Mouse (Mus musculus): ENCODE data around the gene St7. TPM values are rescaled to one million over a fixed set of nuclear protein-coding genes. Genes with fewer than 3 reads are reported as not detected.

The St7 gene
- polyA plus RNA-seq, 1 experiment from 2014 or later: 22.4 TPM

DNA sequence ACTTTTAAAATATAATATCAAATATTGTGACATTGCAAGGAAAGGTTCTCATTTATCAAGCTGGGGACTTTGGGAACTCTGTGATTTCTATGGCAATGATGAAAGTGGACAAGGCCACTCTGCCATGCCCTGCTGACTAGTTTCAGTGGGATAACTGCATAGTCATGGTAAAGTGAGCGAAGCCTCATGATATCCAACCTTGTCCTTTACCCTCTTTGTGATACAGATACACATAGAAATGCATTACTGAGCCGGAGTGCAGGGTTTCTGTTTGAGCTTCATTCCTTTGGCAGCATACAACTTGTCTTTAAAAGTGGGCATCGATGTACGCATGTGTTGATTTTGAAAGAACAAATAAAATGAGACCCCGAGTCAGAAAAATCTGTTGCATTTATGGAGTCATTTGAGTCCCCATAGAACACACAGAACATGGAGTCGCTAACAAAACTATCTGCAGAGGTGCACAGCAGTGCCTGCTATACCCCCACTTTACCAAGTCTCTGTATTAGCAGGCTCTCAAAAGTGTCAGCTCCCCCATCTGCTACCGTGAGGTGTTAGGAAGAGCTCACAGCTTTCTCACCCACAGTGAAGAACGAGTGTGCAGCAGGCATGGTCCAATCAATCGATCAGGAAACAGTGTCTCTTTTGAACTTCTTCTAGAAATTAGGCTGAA lies 77.4 kb downstream of the St7 start:
- no peak overlapping the region for H3K27ac ChIP-seq (ENCODE audit: low read depth, low read length)
- H3K4me1 ChIP-seq (ENCODE audit: control insufficient read depth, insufficient read depth, low read length): 0 out of 2 replicates have a peak, but pooled peaks cover 4% of the 10 kb centered on the region
- H3K9ac ChIP-seq (ENCODE audit: low read depth, low read length): no peak overlapping the region
- no peaks in the 10 kb centered on the region for H3K9me3 ChIP-seq (ENCODE audit: control insufficient read depth, low read length)
- H3K4me3 ChIP-seq (ENCODE audit: low read length): no peak overlapping the region
- 61% methylated on average over 9 of the region's 9 CpGs for WGBS
- H3K36me3 ChIP-seq (ENCODE audit: control insufficient read depth, insufficient read depth, low read length): no peaks in the 10 kb centered on the region
- no peaks in the 10 kb centered on the region for H3K27me3 ChIP-seq (ENCODE audit: control insufficient read depth, insufficient read depth, low read length)
- H3K4me2 ChIP-seq (replicated peaks; ENCODE audit: low read depth, low read length): no peak overlapping the region
- no peak for ATAC-seq (ENCODE audit: low FRiP score, low TSS enrichment)

- no peak overlapping the region for H3K4me3 ChIP-seq (ENCODE audit: low read length)
- no peak overlapping the region for H3K4me2 ChIP-seq (replicated peaks; ENCODE audit: low read depth, low read length)
- no peak overlapping the region for H3K9ac ChIP-seq (ENCODE audit: low read depth, low read length)
- WGBS: 23% methylated on average over 8 of the region's 8 CpGs
- H3K36me3 ChIP-seq (ENCODE audit: control insufficient read depth, insufficient read depth, low read length): no peaks in the 10 kb centered on the region
- 0 out of 2 replicates have a peak, but pooled peaks cover 4% of the 10 kb centered on the region for H3K4me1 ChIP-seq (ENCODE audit: control insufficient read depth, insufficient read depth, low read length)
- ATAC-seq (ENCODE audit: low FRiP score, low TSS enrichment): no peak
- no peaks in the 10 kb centered on the region for H3K9me3 ChIP-seq (ENCODE audit: control insufficient read depth, low read length)
- no peaks in the 10 kb centered on the region for H3K27me3 ChIP-seq (ENCODE audit: control insufficient read depth, insufficient read depth, low read length)
- H3K27ac ChIP-seq (ENCODE audit: low read depth, low read length): no peak overlapping the region
Measured at GRCm38 (mm10) chr6:17770645-17771345, 78.1 kb downstream of the St7 start.

- no peak overlapping the region for H3K4me3 ChIP-seq (ENCODE audit: low read length)
- H3K27ac ChIP-seq (ENCODE audit: low read depth, low read length): no peak overlapping the region
- H3K9ac ChIP-seq (ENCODE audit: low read depth, low read length): no peak overlapping the region
- H3K4me1 ChIP-seq (ENCODE audit: control insufficient read depth, insufficient read depth, low read length): 0 out of 2 replicates have a peak, but pooled peaks cover 4% of the 10 kb centered on the region
- 92% methylated on average over 1 of the region's 1 CpGs for WGBS
- H3K27me3 ChIP-seq (ENCODE audit: control insufficient read depth, insufficient read depth, low read length): no peaks in the 10 kb centered on the region
- no peaks in the 10 kb centered on the region for H3K9me3 ChIP-seq (ENCODE audit: control insufficient read depth, low read length)
- no peaks in the 10 kb centered on the region for H3K36me3 ChIP-seq (ENCODE audit: control insufficient read depth, insufficient read depth, low read length)
- H3K4me2 ChIP-seq (replicated peaks; ENCODE audit: low read depth, low read length): no peak overlapping the region
- ATAC-seq (ENCODE audit: low FRiP score, low TSS enrichment): no peak
Measured at GRCm38 (mm10) chr6:17771456-17771855, 78.7 kb downstream of the St7 start.

DNA sequence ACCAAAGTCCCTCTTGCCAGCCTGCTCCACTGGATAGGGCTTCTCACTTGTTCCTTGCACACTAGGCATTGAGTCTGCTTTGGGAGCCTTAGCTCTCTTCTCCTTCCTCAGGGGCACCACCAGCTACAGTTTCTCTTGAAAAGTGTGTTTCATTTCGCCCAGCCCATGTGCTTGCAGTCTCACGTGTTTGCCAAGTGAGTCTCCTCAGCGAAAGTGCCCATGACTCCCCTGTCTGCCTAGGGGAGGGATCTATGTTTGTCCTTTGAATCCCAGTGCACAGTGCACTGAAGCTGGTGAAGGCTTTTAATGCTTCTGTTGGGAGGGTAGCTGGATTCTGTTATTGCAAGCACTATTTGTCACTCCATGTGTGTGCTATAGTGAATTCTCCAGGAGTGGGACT lies 79.8 kb downstream of the St7 start:
- Histone ChIP-seq H3K27me3 (ENCODE audit: control insufficient read depth, insufficient read depth, low read length) (no peaks in the 10 kb centered on the region), H3K9me3 (ENCODE audit: control insufficient read depth, low read length) (no peaks in the 10 kb centered on the region), H3K36me3 (ENCODE audit: control insufficient read depth, insufficient read depth, low read length) (no peaks in the 10 kb centered on the region), H3K4me3 (ENCODE audit: low read length) (no peak overlapping the region), H3K4me2 (replicated peaks; ENCODE audit: low read depth, low read length) (no peak overlapping the region), H3K4me1 (ENCODE audit: control insufficient read depth, insufficient read depth, low read length) (0 out of 2 replicates have a peak, but pooled peaks cover 4% of the 10 kb centered on the region), H3K27ac (ENCODE audit: low read depth, low read length) (no peak overlapping the region), H3K9ac (ENCODE audit: low read depth, low read length) (no peak overlapping the region)
- WGBS: 87% methylated on average over 3 of the region's 3 CpGs
- ATAC-seq (ENCODE audit: low FRiP score, low TSS enrichment): no peak

GRCm38 (mm10) chr6:17776041-17776440 lies 83.3 kb downstream of the St7 start:
- no peaks in the 10 kb centered on the region for H3K4me1 ChIP-seq (ENCODE audit: control insufficient read depth, insufficient read depth, low read length)
- H3K27me3 ChIP-seq (ENCODE audit: control insufficient read depth, insufficient read depth, low read length): no peaks in the 10 kb centered on the region
- no peak overlapping the region for H3K4me2 ChIP-seq (replicated peaks; ENCODE audit: low read depth, low read length)
- no peak overlapping the region for H3K9ac ChIP-seq (ENCODE audit: low read depth, low read length)
- no peaks in the 10 kb centered on the region for H3K9me3 ChIP-seq (ENCODE audit: control insufficient read depth, low read length)
- WGBS: 74% methylated on average over 7 of the region's 7 CpGs
- no peaks in the 10 kb centered on the region for H3K36me3 ChIP-seq (ENCODE audit: control insufficient read depth, insufficient read depth, low read length)
- ATAC-seq (ENCODE audit: low FRiP score, low TSS enrichment): no peak
- no peak overlapping the region for H3K27ac ChIP-seq (ENCODE audit: low read depth, low read length)
- no peak overlapping the region for H3K4me3 ChIP-seq (ENCODE audit: low read length)

DNA sequence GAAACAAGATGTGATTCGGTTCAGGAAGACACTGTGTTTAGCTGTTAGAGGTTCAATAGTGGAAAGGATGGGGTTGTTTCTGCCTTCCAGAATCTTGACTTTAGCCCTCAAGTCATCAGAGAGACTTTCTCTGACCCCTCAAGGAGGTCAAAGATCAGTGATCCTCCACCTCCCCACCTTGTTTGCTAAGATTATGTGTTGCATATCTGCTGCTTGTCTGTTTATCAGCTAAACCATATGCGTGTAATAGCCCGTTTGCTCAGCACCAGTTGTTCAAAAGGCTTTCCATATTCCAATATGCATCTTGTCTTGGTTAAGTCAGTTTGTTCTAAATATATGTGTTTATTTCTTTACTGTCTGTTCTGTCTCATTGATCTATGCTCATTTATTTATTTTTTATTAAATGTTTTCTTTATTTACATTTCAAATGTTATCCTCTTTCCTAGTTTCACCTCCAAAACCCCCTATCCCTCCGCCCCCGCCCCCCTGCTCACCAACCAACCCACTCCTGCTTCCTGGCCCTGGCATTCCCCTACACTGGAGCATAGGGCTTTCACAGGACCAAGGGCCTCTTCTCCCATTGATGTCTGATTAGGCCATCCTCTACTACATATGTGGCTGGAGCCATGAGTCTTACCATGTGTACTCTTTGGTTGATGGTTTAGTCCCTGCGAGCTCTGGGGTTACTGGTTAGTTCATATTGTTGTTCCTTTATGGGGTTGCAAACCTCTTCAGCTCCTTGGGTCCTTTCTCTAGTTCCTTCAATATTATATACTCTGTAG lies 84.5 kb downstream of the St7 start:
- no peak for ATAC-seq (ENCODE audit: low FRiP score, low TSS enrichment)
- 93% methylated on average over 6 of the region's 6 CpGs for WGBS

GRCm38 (mm10) chr6:17778648-17779202 lies 86.0 kb downstream of the St7 start:
- H3K4me3 ChIP-seq (ENCODE audit: low read length): no peak overlapping the region
- H3K4me2 ChIP-seq (replicated peaks; ENCODE audit: low read depth, low read length): no peak overlapping the region
- H3K9me3 ChIP-seq (ENCODE audit: control insufficient read depth, low read length): no peaks in the 10 kb centered on the region
- no peaks in the 10 kb centered on the region for H3K36me3 ChIP-seq (ENCODE audit: control insufficient read depth, insufficient read depth, low read length)
- no peak for ATAC-seq (ENCODE audit: low FRiP score, low TSS enrichment)
- 97% methylated on average over 3 of the region's 3 CpGs for WGBS
- H3K9ac ChIP-seq (ENCODE audit: low read depth, low read length): no peak overlapping the region
- no peaks in the 10 kb centered on the region for H3K27me3 ChIP-seq (ENCODE audit: control insufficient read depth, insufficient read depth, low read length)
- no peaks in the 10 kb centered on the region for H3K4me1 ChIP-seq (ENCODE audit: control insufficient read depth, insufficient read depth, low read length)
- no peak overlapping the region for H3K27ac ChIP-seq (ENCODE audit: low read depth, low read length)

More for the DNA sequence above, 84.5 kb downstream of the St7 start:
- no peaks in the 10 kb centered on the region for H3K27me3 ChIP-seq (ENCODE audit: control insufficient read depth, insufficient read depth, low read length)
- no peak overlapping the region for H3K9ac ChIP-seq (ENCODE audit: low read depth, low read length)
- no peak overlapping the region for H3K27ac ChIP-seq (ENCODE audit: low read depth, low read length)
- H3K36me3 ChIP-seq (ENCODE audit: control insufficient read depth, insufficient read depth, low read length): no peaks in the 10 kb centered on the region
- H3K4me2 ChIP-seq (replicated peaks; ENCODE audit: low read depth, low read length): no peak overlapping the region
- no peak overlapping the region for H3K4me3 ChIP-seq (ENCODE audit: low read length)
- H3K9me3 ChIP-seq (ENCODE audit: control insufficient read depth, low read length): no peaks in the 10 kb centered on the region
- H3K4me1 ChIP-seq (ENCODE audit: control insufficient read depth, insufficient read depth, low read length): no peaks in the 10 kb centered on the region

GRCm38 (mm10) chr6:17783511-17783910 lies 90.8 kb downstream of the St7 start:
- Histone ChIP-seq H3K36me3 (ENCODE audit: control insufficient read depth, insufficient read depth, low read length) (no peaks in the 10 kb centered on the region), H3K4me1 (ENCODE audit: control insufficient read depth, insufficient read depth, low read length) (no peaks in the 10 kb centered on the region), H3K27me3 (ENCODE audit: control insufficient read depth, insufficient read depth, low read length) (no peaks in the 10 kb centered on the region), H3K4me2 (replicated peaks; ENCODE audit: low read depth, low read length) (no peak overlapping the region), H3K9me3 (ENCODE audit: control insufficient read depth, low read length) (no peaks in the 10 kb centered on the region), H3K4me3 (ENCODE audit: low read length) (no peak overlapping the region), H3K9ac (ENCODE audit: low read depth, low read length) (no peak overlapping the region), H3K27ac (ENCODE audit: low read depth, low read length) (no peak overlapping the region)
- WGBS: 94% methylated on average over 1 of the region's 1 CpGs
- ATAC-seq (ENCODE audit: low FRiP score, low TSS enrichment): no peak
